Mouse (Mus musculus): ENCODE measurements around the gene Shh. TPM values are rescaled to one million over a fixed set of nuclear protein-coding genes. Genes with fewer than 3 reads are reported as not detected.

Shh gene
- total RNA-seq (2014; fragmentation: Nextera tagmentation) (not detected in 2 replicates), total RNA-seq (2017) (not detected in 2 replicates), polyA plus RNA-seq (2012) (not detected in 2 replicates)

GRCm38 (mm10) chr5:28466760-28467306 is at the start of gene Shh:
TSS of gene Shh (minus strand) at chr5:28467256.
- Histone ChIP-seq H3K9me3 (replicated peaks) (no peaks in the 10 kb centered on the region), H3K4me3 (ENCODE audit: low read depth, low read length) (no peak within 1 kb of the TSS), H3K4me1 (ENCODE audit: insufficient read depth, low read depth, low read length) (no peaks in the 10 kb centered on the region), H3K27me3 (ENCODE audit: insufficient read depth, low read length) (peaks cover 8% of the 10 kb centered on the region; the same call in 1 of the 2 replicates), H3K36me3 (replicated peaks) (no peaks in the 10 kb centered on the region)
- no peak for DNase-seq (ENCODE audit: low spot score)
- TF ChIP-seq GATA2 (IDR thresholded peaks at IDR 0.05; ENCODE audit: borderline replicate concordance, low read depth, low read length) (no peak), TAL1 (conservative IDR thresholded peaks at IDR 0.05; ENCODE audit: low read depth, low read length) (no peak), POLR2AphosphoS5 (IDR thresholded peaks at IDR 0.05; ENCODE audit: insufficient replicate concordance, low read depth, low read length) (no peak), GATA1 (IDR thresholded peaks at IDR 0.05; ENCODE audit: borderline replicate concordance, low read length) (no peak), CTCF (IDR thresholded peaks at IDR 0.05; ENCODE audit: low read depth, low read length) (no peak)
- ATAC-seq (ENCODE audit: extremely low read depth, insufficient number of reproducible peaks, low FRiP score, poor library complexity, severe bottlenecking), result no peak

- no peak for DNase-seq (ENCODE audit: low spot score)
- Histone ChIP-seq H3K27me3 (ENCODE audit: insufficient read depth, low read length) (no peaks in the 10 kb centered on the region; the same call in 1 of the 2 replicates), H3K9me3 (replicated peaks) (no peaks in the 10 kb centered on the region), H3K4me3 (ENCODE audit: low read depth, low read length) (no peak overlapping the region), H3K36me3 (replicated peaks) (no peaks in the 10 kb centered on the region), H3K4me1 (ENCODE audit: insufficient read depth, low read depth, low read length) (no peaks in the 10 kb centered on the region)
- TF ChIP-seq TAL1 (conservative IDR thresholded peaks at IDR 0.05; ENCODE audit: low read depth, low read length) (no peak), CTCF (IDR thresholded peaks at IDR 0.05; ENCODE audit: low read depth, low read length) (no peak), GATA1 (IDR thresholded peaks at IDR 0.05; ENCODE audit: borderline replicate concordance, low read length) (no peak), POLR2AphosphoS5 (IDR thresholded peaks at IDR 0.05; ENCODE audit: insufficient replicate concordance, low read depth, low read length) (no peak), GATA2 (IDR thresholded peaks at IDR 0.05; ENCODE audit: borderline replicate concordance, low read depth, low read length) (no peak)
- ATAC-seq (ENCODE audit: extremely low read depth, insufficient number of reproducible peaks, low FRiP score, poor library complexity, severe bottlenecking), result no peak
These were observed 33.9 kb upstream of the Shh start for GRCm38 (mm10) chr5:28500792-28501439.

- no peak for TF ChIP-seq POLR2AphosphoS5 (IDR thresholded peaks at IDR 0.05; ENCODE audit: insufficient replicate concordance, low read depth, low read length)
- TF ChIP-seq TAL1 (conservative IDR thresholded peaks at IDR 0.05; ENCODE audit: low read depth, low read length), result no peak
- no peak for TF ChIP-seq GATA2 (IDR thresholded peaks at IDR 0.05; ENCODE audit: borderline replicate concordance, low read depth, low read length)
- no peak for TF ChIP-seq CTCF (IDR thresholded peaks at IDR 0.05; ENCODE audit: low read depth, low read length)
- TF ChIP-seq GATA1 (IDR thresholded peaks at IDR 0.05; ENCODE audit: borderline replicate concordance, low read length), result no peak
- no peak for ATAC-seq (ENCODE audit: extremely low read depth, insufficient number of reproducible peaks, low FRiP score, poor library complexity, severe bottlenecking)
- Histone ChIP-seq H3K4me1 (ENCODE audit: insufficient read depth, low read depth, low read length) (no peaks in the 10 kb centered on the region), H3K27me3 (ENCODE audit: insufficient read depth, low read length) (no peaks in the 10 kb centered on the region; the same call in 1 of the 2 replicates), H3K4me3 (ENCODE audit: low read depth, low read length) (no peak overlapping the region), H3K9me3 (replicated peaks) (no peaks in the 10 kb centered on the region), H3K36me3 (replicated peaks) (no peaks in the 10 kb centered on the region)
- no peak for DNase-seq (ENCODE audit: low spot score)
These were observed 31.8 kb upstream of the Shh start for GRCm38 (mm10) chr5:28498846-28499245.

- H3K4me3 ChIP-seq (ENCODE audit: low read depth, low read length), result no peak overlapping the region
- no peak for ATAC-seq (ENCODE audit: extremely low read depth, insufficient number of reproducible peaks, low FRiP score, poor library complexity, severe bottlenecking)
These were observed 28.9 kb upstream of the Shh start for GRCm38 (mm10) chr5:28495712-28496650.

GRCm38 (mm10) chr5:28493550-28493949 is 26.5 kb upstream of the Shh start:
- no peak for TF ChIP-seq GATA1 (IDR thresholded peaks at IDR 0.05; ENCODE audit: borderline replicate concordance, low read length)
- TF ChIP-seq POLR2AphosphoS5 (IDR thresholded peaks at IDR 0.05; ENCODE audit: insufficient replicate concordance, low read depth, low read length), result no peak
- TF ChIP-seq TAL1 (conservative IDR thresholded peaks at IDR 0.05; ENCODE audit: low read depth, low read length), result no peak
- no peak for TF ChIP-seq GATA2 (IDR thresholded peaks at IDR 0.05; ENCODE audit: borderline replicate concordance, low read depth, low read length)
- TF ChIP-seq CTCF (IDR thresholded peaks at IDR 0.05; ENCODE audit: low read depth, low read length), result no peak
- Histone ChIP-seq H3K36me3 (replicated peaks) (no peaks in the 10 kb centered on the region), H3K4me3 (ENCODE audit: low read depth, low read length) (no peak overlapping the region), H3K27me3 (ENCODE audit: insufficient read depth, low read length) (no peaks in the 10 kb centered on the region), H3K4me1 (ENCODE audit: insufficient read depth, low read depth, low read length) (no peaks in the 10 kb centered on the region), H3K9me3 (replicated peaks) (no peaks in the 10 kb centered on the region)
- no peak for ATAC-seq (ENCODE audit: extremely low read depth, insufficient number of reproducible peaks, low FRiP score, poor library complexity, severe bottlenecking)
- no peak for DNase-seq (ENCODE audit: low spot score)

More at GRCm38 (mm10) chr5:28495712-28496650, 28.9 kb upstream of the Shh start:
- Histone ChIP-seq H3K36me3 (replicated peaks) (no peaks in the 10 kb centered on the region), H3K4me1 (ENCODE audit: insufficient read depth, low read depth, low read length) (no peaks in the 10 kb centered on the region), H3K27me3 (ENCODE audit: insufficient read depth, low read length) (no peaks in the 10 kb centered on the region; the same call in 1 of the 2 replicates), H3K9me3 (replicated peaks) (no peaks in the 10 kb centered on the region)
- DNase-seq (ENCODE audit: low spot score), result no peak
- TF ChIP-seq GATA2 (IDR thresholded peaks at IDR 0.05; ENCODE audit: borderline replicate concordance, low read depth, low read length) (no peak), CTCF (IDR thresholded peaks at IDR 0.05; ENCODE audit: low read depth, low read length) (no peak), GATA1 (IDR thresholded peaks at IDR 0.05; ENCODE audit: borderline replicate concordance, low read length) (no peak), TAL1 (conservative IDR thresholded peaks at IDR 0.05; ENCODE audit: low read depth, low read length) (no peak), POLR2AphosphoS5 (IDR thresholded peaks at IDR 0.05; ENCODE audit: insufficient replicate concordance, low read depth, low read length) (no peak)

Data from G1E (cell line).